8 mouse cellular contexts compared by ENCODE assay signal in the genomic region with DNA sequence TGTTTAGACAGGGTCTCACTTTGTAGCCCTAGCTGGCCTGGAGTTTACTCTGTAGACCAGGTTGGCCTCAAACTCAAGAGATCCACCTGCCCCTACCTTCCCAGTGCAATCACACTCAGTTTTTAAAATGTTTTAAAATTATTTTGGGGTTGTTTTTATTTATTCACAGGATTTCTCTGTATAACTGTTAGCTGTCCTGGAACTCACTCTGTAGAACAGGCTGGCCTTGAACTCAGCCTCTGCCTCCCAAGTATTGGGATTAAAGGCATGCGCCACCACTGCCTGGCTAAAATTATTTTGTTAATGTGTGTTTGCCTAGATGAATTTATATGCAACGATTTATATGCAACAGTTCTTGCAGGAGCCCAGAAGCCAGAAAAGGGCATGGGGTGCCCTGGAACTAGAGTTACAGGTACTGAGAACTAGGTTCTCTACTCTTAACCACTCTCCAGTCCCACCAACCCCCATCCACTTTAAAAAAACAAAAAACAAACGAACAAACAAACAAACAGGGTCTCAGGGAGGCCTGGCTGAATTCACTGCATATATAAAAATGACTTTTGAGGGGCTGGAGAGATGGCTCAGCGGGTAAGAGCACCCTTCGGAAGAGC. TPM values are rescaled to one million over a fixed set of nuclear protein-coding genes. Genes with fewer than 3 reads are reported as not detected.
DNase-seq lines count a peak whose midpoint lies in the region; ATAC-seq and TF ChIP-seq lines count a peak whose summit lies in the region.

No protein-coding gene starts in this region.

- H3K4me3 ChIP-seq in stomach, postnatal 0 days (ENCODE audit: low read depth, low read length): peak overlapping the region; percentile 37; the same call in 1 of the 2 replicates

- peaks cover 5% of the 10 kb centered on the region for H3K36me3 ChIP-seq in stomach, postnatal 0 days (ENCODE audit: control insufficient read depth, insufficient read depth, low read length)

- no peaks in the 10 kb centered on the region; the same call in 1 of the 2 replicates for H3K4me1 ChIP-seq in stomach, postnatal 0 days (replicated peaks; ENCODE audit: control insufficient read depth, insufficient read depth)

- WGBS in stomach, postnatal 0 days: 40% methylated on average over 5 of the region's 5 CpGs

- no peak for TF ChIP-seq EP300 in stomach, postnatal 0 days (optimal IDR thresholded peaks at IDR 0.05)

- DNase-seq in cerebellum, adult 11-12 months: peak; percentile 5
- DNase-seq in cerebellum, adult 11 months: no peak
- DNase-seq in right cerebral cortex, postnatal 10 days (ENCODE audit: low spot score in 2 of 2): peak; percentile 16 to 34
- DNase-seq in right cerebral cortex, postnatal 25 days: no peak
- DNase-seq in liver: peak; percentile 2
- DNase-seq in stomach, postnatal 0 days (ENCODE audit: low spot score): peak; percentile 30
- DNase-seq in adrenal gland, adult 8-10 months: no peak
- DNase-seq in adrenal gland, adult 2 months: no peak

- ATAC-seq in stomach, postnatal 0 days (ENCODE audit: low FRiP score, low TSS enrichment): no peak

- H3K27me3 ChIP-seq in stomach, postnatal 0 days (ENCODE audit: control insufficient read depth, insufficient read depth, low read length): no peaks in the 10 kb centered on the region

- no peaks in the 10 kb centered on the region for H3K9me3 ChIP-seq in stomach, postnatal 0 days (ENCODE audit: control insufficient read depth, low read length)

- H3K27ac ChIP-seq in stomach, postnatal 0 days (replicated peaks): peak overlapping the region; percentile 77; the same call in 1 of the 2 replicates

- H3K9ac ChIP-seq in stomach, postnatal 0 days (ENCODE audit: low read length): no peak overlapping the region

- H3K4me2 ChIP-seq in stomach, postnatal 0 days (replicated peaks; ENCODE audit: low read depth): peak overlapping the region; percentile 55; the same call in 1 of the 2 replicates

- no peak; the same call in 1 of the 2 replicates for TF ChIP-seq CTCF in stomach, postnatal 0 days (IDR thresholded peaks at IDR 0.05; ENCODE audit: low read depth)

RNA-seq across cellular contexts. Expression of gene Actg1, which starts 3.9 kb away (rescaled TPM):
- 2,268 and 2,377 TPM in 2 replicates for polyA plus RNA-seq in stomach, postnatal 0 days (2015; fragmentation: Nextera tagmentation; extraction: Ambion mirVana)
- 1,000 to 10,000 TPM; 1,100 to 1,474 (median 1,219) TPM for total RNA-seq in adrenal gland, adult 8-10 months (2022)
- total RNA-seq in adrenal gland, adult 2 months (2021): 1,000 to 10,000 TPM in 1 of 2 experiments, 100 to 1,000 TPM in 1; 913 to 1,618 TPM
- polyA plus RNA-seq in adrenal gland, adult 2 months (2012; rRNA removed): 531 and 632 TPM in 2 replicates

RNA-seq across cellular contexts. Expression of gene Fscn2, which starts 16.9 kb away (rescaled TPM):
- polyA plus RNA-seq in stomach, postnatal 0 days (2015; fragmentation: Nextera tagmentation; extraction: Ambion mirVana): 0.41 and 0.47 TPM in 2 replicates
- 1 to 10 TPM in 1 of 4 experiments, under 1 TPM in 2, not detected in 1; 0.16 to 1.2 (median 0.42) TPM for total RNA-seq in adrenal gland, adult 8-10 months (2022)
- under 1 TPM; 0.17 to 0.58 TPM for total RNA-seq in adrenal gland, adult 2 months (2021)
- polyA plus RNA-seq in adrenal gland, adult 2 months (2012; rRNA removed): 0.16 and 0.22 TPM in 2 replicates

RNA-seq across cellular contexts. Expression of gene Faap100, which starts 34.1 kb away (rescaled TPM):
- 14.3 and 15.3 TPM in 2 replicates for polyA plus RNA-seq in stomach, postnatal 0 days (2015; fragmentation: Nextera tagmentation; extraction: Ambion mirVana)
- 10 to 100 TPM; 18.4 to 39.6 (median 33.4) TPM for total RNA-seq in adrenal gland, adult 8-10 months (2022)
- 10 to 100 TPM; 17.6 to 24.1 TPM for total RNA-seq in adrenal gland, adult 2 months (2021)
- 192 and 223 TPM in 2 replicates for polyA plus RNA-seq in adrenal gland, adult 2 months (2012; rRNA removed)

Comparison
In these comparisons a context has a peak if more than half of its experiments do, and no peak if none do; other contexts are left out.
1. DNase-seq: peak in cerebellum, adult 11-12 months (single experiment), right cerebral cortex, postnatal 10 days (2 of 2), liver (single experiment) and stomach, postnatal 0 days (single experiment); none in cerebellum, adult 11 months (single experiment), right cerebral cortex, postnatal 25 days (single experiment), adrenal gland, adult 8-10 months (single experiment) and adrenal gland, adult 2 months (single experiment).